Mouse (Mus musculus): Measurements from ENCODE around the gene Slc32a1. TPM values are rescaled to one million over a fixed set of nuclear protein-coding genes. Genes with fewer than 3 reads are reported as not detected.

The Slc32a1 gene
- polyA plus RNA-seq (2012; ENCODE audit: insufficient read depth, low replicate concordance) = 1.6 and 1.9 TPM in 2 replicates

- peaks cover 67% of the 10 kb centered on the region for H3K4me1 ChIP-seq
- H3K9me3 ChIP-seq = peaks cover 4% of the 10 kb centered on the region
- H3K4me3 ChIP-seq (replicated peaks) = peak within 1 kb of the TSS; percentile 42
- no peak for TF ChIP-seq GATA1 (IDR thresholded peaks at IDR 0.05; ENCODE audit: borderline replicate concordance, low read length)
- TF ChIP-seq FLI1 (IDR thresholded peaks at IDR 0.05; ENCODE audit: low read length) = no peak
- H3K27me3 ChIP-seq (replicated peaks) = peaks cover 96% of the 10 kb centered on the region
- no peaks in the 10 kb centered on the region for H3K36me3 ChIP-seq (replicated peaks; ENCODE audit: low read length)
Measured at GRCm38 (mm10) chr2:158610488-158611325, at the start of gene Slc32a1. TSS of gene Slc32a1 (plus strand) at chr2:158610767.

DNA sequence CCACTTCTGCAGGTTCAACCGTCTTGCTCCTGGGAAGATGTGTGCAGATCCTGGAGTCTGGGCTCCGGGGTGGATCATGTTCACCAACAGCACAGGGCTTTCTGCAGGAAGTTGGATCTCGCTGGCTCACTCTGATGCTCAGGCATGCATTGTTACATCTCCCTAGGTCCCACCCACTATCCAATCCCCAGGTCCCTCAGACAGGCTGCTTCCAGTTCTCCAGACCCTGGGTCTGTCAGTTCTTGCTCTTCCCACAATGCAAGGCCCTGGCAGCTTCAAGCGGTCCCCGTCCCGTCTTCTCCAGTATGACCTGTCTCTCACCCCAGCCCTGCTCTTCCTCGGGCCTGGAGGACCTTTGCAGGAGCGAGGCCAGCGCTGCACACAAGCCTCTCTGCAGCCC, 49.8 kb upstream of the Slc32a1 start:
- Histone ChIP-seq H3K4me3 (replicated peaks) (no peak overlapping the region), H3K27me3 (replicated peaks) (peaks cover 71% of the 10 kb centered on the region), H3K36me3 (replicated peaks; ENCODE audit: low read length) (no peaks in the 10 kb centered on the region), H3K4me1 (peaks cover 10% of the 10 kb centered on the region), H3K9me3 (peaks cover 19% of the 10 kb centered on the region)
- TF ChIP-seq FLI1 (IDR thresholded peaks at IDR 0.05; ENCODE audit: low read length) = no peak
- TF ChIP-seq GATA1 (IDR thresholded peaks at IDR 0.05; ENCODE audit: borderline replicate concordance, low read length) = no peak

DNA sequence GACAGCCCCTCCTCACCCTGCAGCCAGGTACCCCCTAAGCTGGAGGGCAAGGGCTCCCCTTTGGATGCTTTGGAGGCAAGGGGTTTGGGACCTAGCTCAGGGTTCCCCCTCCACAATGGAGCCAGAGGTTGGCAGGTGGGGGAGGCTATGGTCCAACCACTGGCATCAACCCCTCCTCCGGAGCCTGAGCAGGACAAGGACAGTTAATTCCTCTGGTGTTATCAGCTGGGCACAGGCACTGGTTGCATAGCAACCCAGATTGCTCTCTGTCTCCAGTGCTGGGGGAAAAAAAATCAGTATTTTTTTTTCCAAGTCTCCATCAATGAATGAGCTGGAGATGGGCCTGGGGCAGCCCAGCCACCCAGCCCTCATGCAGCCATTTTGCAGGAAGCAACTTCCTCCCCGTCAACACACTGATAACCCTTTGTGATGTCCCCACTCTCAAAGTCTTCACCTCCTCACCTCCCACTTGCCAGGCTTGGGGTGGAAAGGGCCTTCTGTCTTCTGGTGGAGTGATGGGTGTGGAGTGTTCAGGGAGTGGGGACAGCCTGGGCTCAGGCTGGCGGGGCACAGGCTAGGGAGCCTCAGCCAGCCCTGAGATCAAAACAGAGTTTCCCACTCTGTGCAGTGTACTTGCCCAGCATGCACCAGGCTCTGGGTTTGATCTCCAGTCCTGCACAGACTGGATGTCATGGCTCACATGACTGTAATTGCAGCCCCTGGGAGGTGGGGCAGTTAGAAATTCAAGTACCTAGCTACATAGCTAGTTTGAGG, 49.0 kb upstream of the Slc32a1 start:
- H3K27me3 ChIP-seq (replicated peaks) = peaks cover 71% of the 10 kb centered on the region
- H3K4me3 ChIP-seq (replicated peaks) = no peak overlapping the region
- H3K4me1 ChIP-seq = peaks cover 2% of the 10 kb centered on the region
- H3K36me3 ChIP-seq (replicated peaks; ENCODE audit: low read length) = no peaks in the 10 kb centered on the region
- no peak for TF ChIP-seq GATA1 (IDR thresholded peaks at IDR 0.05; ENCODE audit: borderline replicate concordance, low read length)
- no peak for TF ChIP-seq FLI1 (IDR thresholded peaks at IDR 0.05; ENCODE audit: low read length)
- peaks cover 19% of the 10 kb centered on the region for H3K9me3 ChIP-seq

GRCm38 (mm10) chr2:158570421-158571081, 40.0 kb upstream of the Slc32a1 start:
- H3K9me3 ChIP-seq = no peaks in the 10 kb centered on the region
- peaks cover 23% of the 10 kb centered on the region for H3K27me3 ChIP-seq (replicated peaks)
- no peaks in the 10 kb centered on the region for H3K36me3 ChIP-seq (replicated peaks; ENCODE audit: low read length)
- no peak overlapping the region for H3K4me3 ChIP-seq (replicated peaks)
- no peaks in the 10 kb centered on the region for H3K4me1 ChIP-seq
- TF ChIP-seq GATA1 (IDR thresholded peaks at IDR 0.05; ENCODE audit: borderline replicate concordance, low read length) = no peak
- no peak for TF ChIP-seq FLI1 (IDR thresholded peaks at IDR 0.05; ENCODE audit: low read length)

DNA sequence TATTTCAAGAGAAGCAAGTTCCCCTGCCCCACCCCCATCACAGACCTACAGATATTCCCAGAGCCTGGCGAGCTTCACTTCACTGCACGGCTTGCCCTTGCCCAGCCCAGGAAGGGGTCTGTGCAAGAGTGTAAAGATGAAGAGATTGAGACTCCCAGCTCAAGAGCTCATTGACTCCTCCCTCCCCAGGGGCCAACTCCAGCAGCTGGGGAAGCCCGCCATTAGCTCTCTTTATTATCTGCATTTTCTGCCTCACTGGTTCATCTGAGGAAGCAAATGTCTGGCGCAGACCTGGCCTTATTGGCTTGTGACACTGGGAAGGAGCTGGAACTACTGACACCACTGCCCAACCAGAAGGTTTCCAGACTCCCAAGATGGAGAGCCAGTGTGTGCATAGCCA, 30.6 kb upstream of the Slc32a1 start:
- Histone ChIP-seq H3K4me3 (replicated peaks) (no peak overlapping the region), H3K27me3 (replicated peaks) (peaks cover 30% of the 10 kb centered on the region), H3K36me3 (replicated peaks; ENCODE audit: low read length) (no peaks in the 10 kb centered on the region), H3K4me1 (no peaks in the 10 kb centered on the region), H3K9me3 (no peaks in the 10 kb centered on the region)
- no peak for TF ChIP-seq GATA1 (IDR thresholded peaks at IDR 0.05; ENCODE audit: borderline replicate concordance, low read length)
- TF ChIP-seq FLI1 (IDR thresholded peaks at IDR 0.05; ENCODE audit: low read length) = no peak

DNA sequence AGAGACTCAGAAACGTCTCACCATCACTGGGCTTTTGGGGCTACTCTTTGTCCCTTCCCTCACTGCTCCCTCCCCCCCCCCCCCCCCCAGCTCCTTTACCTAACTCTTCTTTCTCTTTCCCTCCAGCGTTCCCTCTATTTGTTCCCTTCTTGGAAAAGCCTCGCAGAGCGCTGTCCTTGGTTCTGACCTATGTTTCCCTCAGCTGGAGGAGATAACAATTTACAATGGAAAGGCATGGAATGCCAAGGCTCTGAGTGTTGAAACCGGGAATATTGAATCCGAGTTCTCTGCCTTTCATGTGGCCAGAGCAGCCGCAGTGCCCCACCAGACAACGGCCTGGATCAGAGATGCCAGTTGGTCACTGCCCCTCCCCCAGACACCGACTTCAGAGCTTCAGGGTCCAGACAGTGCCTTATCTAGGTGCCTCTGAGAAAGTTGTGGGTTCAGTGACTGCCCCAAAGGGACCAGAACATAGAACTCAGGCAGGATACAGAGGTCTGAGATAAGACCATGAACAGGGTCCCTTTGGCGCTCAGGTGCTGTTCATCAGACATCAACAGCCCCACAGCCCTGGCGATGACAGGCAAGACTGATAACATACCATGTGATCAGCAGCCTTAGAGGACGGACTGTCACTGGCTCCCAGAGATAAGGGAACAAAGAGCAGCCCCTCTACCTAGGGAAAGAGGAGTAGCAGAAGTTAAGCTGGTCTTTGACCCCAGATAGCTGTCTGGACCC, 25.8 kb upstream of the Slc32a1 start:
- no peak for TF ChIP-seq FLI1 (IDR thresholded peaks at IDR 0.05; ENCODE audit: low read length)
- no peak for TF ChIP-seq GATA1 (IDR thresholded peaks at IDR 0.05; ENCODE audit: borderline replicate concordance, low read length)
- H3K4me3 ChIP-seq (replicated peaks) = no peak overlapping the region
- no peaks in the 10 kb centered on the region for H3K4me1 ChIP-seq

GRCm38 (mm10) chr2:158588524-158589271, 21.9 kb upstream of the Slc32a1 start:
- Histone ChIP-seq H3K4me1 (no peaks in the 10 kb centered on the region), H3K4me3 (replicated peaks) (no peak overlapping the region), H3K36me3 (replicated peaks; ENCODE audit: low read length) (no peaks in the 10 kb centered on the region), H3K9me3 (peaks cover 7% of the 10 kb centered on the region; the same call in 1 of the 2 replicates), H3K27me3 (replicated peaks) (peaks cover 52% of the 10 kb centered on the region)
- TF ChIP-seq FLI1 (IDR thresholded peaks at IDR 0.05; ENCODE audit: low read length) (no peak), GATA1 (IDR thresholded peaks at IDR 0.05; ENCODE audit: borderline replicate concordance, low read length) (no peak)

More for the DNA sequence above, 25.8 kb upstream of the Slc32a1 start:
- Histone ChIP-seq H3K9me3 (peaks cover 7% of the 10 kb centered on the region; the same call in 1 of the 2 replicates), H3K27me3 (replicated peaks) (peaks cover 36% of the 10 kb centered on the region), H3K36me3 (replicated peaks; ENCODE audit: low read length) (no peaks in the 10 kb centered on the region)

DNA sequence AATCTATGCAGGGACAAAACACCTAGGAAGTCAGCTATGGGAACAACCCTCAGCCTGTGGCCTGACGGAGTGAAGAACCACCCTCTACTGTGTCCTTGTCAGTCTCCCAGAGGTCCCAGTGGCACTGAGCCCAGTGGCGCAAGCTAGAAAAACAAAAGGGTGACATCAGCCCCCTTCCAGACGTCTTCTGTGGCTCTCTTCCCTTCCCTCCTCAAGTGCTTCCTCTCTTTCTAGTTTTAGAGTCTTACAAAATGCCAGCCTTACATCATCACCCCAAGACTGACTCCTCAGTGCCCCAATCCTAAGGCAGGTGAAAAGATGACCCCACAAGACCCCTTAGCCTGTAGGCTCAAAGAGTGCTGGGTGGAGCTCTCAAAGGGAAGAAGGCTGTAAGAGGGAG, 20.1 kb upstream of the Slc32a1 start:
- no peak overlapping the region for H3K4me3 ChIP-seq (replicated peaks)
- peaks cover 3% of the 10 kb centered on the region; the same call in 1 of the 2 replicates for H3K4me1 ChIP-seq
- H3K27me3 ChIP-seq (replicated peaks) = peaks cover 60% of the 10 kb centered on the region
- H3K36me3 ChIP-seq (replicated peaks; ENCODE audit: low read length) = no peaks in the 10 kb centered on the region
- no peak for TF ChIP-seq GATA1 (IDR thresholded peaks at IDR 0.05; ENCODE audit: borderline replicate concordance, low read length)
- TF ChIP-seq FLI1 (IDR thresholded peaks at IDR 0.05; ENCODE audit: low read length) = no peak
- peaks cover 7% of the 10 kb centered on the region; the same call in 1 of the 2 replicates for H3K9me3 ChIP-seq
